Mouse (Mus musculus) testis, adult 2 months (tissue): ENCODE data around the gene Drd2.

Source experiments
- CTCF ChIP-seq: fragments of 200-500 bp; IDR thresholded peaks from 2 replicates; pipeline ENCODE4 v1.5.1; 2012; ENCODE audit warnings: low read depth, mild to moderate bottlenecking, inconsistent platforms, low read length, moderate library complexity; ENCODE audit not compliant: control insufficient read depth, insufficient read depth, insufficient replicate concordance
- POLR2A ChIP-seq: fragments of 200-500 bp; IDR thresholded peaks from 2 replicates; pipeline ENCODE4 v1.6.1; 2012; ENCODE audit warnings: low read depth, mild to moderate bottlenecking, inconsistent platforms, low read length, moderate library complexity; ENCODE audit not compliant: control insufficient read depth

GRCm38 (mm10) chr9:49396006-49396405 is 55.6 kb downstream of the Drd2 start:
- no peak for TF ChIP-seq POLR2A
- TF ChIP-seq CTCF: no peak
